Mouse (Mus musculus) lung, adult 18-20 months (tissue): ENCODE results near the gene Nxn.
A peak's percentile ranks its signal among the peaks of the same experiment; 100 is the strongest.

Experiments
- DNase-seq, 2 experiments: peaks; one replicate each; pipeline ENCODE4 v3.0.0; 2022; ENCODE audit warnings: mixed read lengths in 2 of 2

Gene Nxn

GRCm38 (mm10) chr11:76398798-76399586 lies at the start of gene Nxn:
Nxn (minus strand) TSS chr11:76399140.
- peak; percentile 92 to 93 for DNase-seq

- DNase-seq: no peak
Measured at GRCm38 (mm10) chr11:76446251-76446650, 47.3 kb upstream of the Nxn start.

- no peak for DNase-seq
Measured at GRCm38 (mm10) chr11:76445459-76445858, 46.5 kb upstream of the Nxn start.

- DNase-seq: no peak
Measured at GRCm38 (mm10) chr11:76439666-76440065, 40.7 kb upstream of the Nxn start.

GRCm38 (mm10) chr11:76436864-76437437 lies 38.0 kb upstream of the Nxn start:
- DNase-seq: peak; percentile 58 to 65

GRCm38 (mm10) chr11:76436009-76436408 lies 37.1 kb upstream of the Nxn start:
- DNase-seq: no peak

GRCm38 (mm10) chr11:76429966-76430631 lies 31.2 kb upstream of the Nxn start:
- no peak for DNase-seq

- DNase-seq: no peak
Measured at GRCm38 (mm10) chr11:76429556-76429955, 30.6 kb upstream of the Nxn start.

GRCm38 (mm10) chr11:76429046-76429445 lies 30.1 kb upstream of the Nxn start:
- DNase-seq: no peak

GRCm38 (mm10) chr11:76427781-76428180 lies 28.8 kb upstream of the Nxn start:
- DNase-seq: no peak

- no peak for DNase-seq
Measured at GRCm38 (mm10) chr11:76425749-76426148, 26.8 kb upstream of the Nxn start.

- no peak for DNase-seq
Measured at GRCm38 (mm10) chr11:76420896-76421295, 22.0 kb upstream of the Nxn start.

GRCm38 (mm10) chr11:76419179-76419578 lies 20.2 kb upstream of the Nxn start:
- DNase-seq: peak; percentile 38 to 47

GRCm38 (mm10) chr11:76418423-76418822 lies 19.5 kb upstream of the Nxn start:
- no peak for DNase-seq

GRCm38 (mm10) chr11:76415985-76416384 lies 17.0 kb upstream of the Nxn start:
- no peak for DNase-seq

- peak; percentile 60 for DNase-seq
Measured at GRCm38 (mm10) chr11:76415001-76415400, 16.1 kb upstream of the Nxn start.

GRCm38 (mm10) chr11:76413202-76413601 lies 14.3 kb upstream of the Nxn start:
- DNase-seq: no peak

- DNase-seq: peak; percentile 57 to 62
Measured at GRCm38 (mm10) chr11:76410826-76411225, 11.9 kb upstream of the Nxn start.

- DNase-seq: peak; percentile 97 to 98
Measured at GRCm38 (mm10) chr11:76406702-76407583, 8.0 kb upstream of the Nxn start, which contains the start of gene Timm22. Timm22 (plus strand) TSS chr11:76406952.

GRCm38 (mm10) chr11:76405626-76406264 lies 6.8 kb upstream of the Nxn start:
- DNase-seq: no peak

- no peak for DNase-seq
Measured at GRCm38 (mm10) chr11:76405113-76405512, 6.2 kb upstream of the Nxn start.

GRCm38 (mm10) chr11:76401398-76401797 lies 2.5 kb upstream of the Nxn start:
- no peak for DNase-seq
